Mouse (Mus musculus) cerebellum, adult 11 months (tissue): ENCODE data around the gene Opn5.

Source experiments
- DNase-seq: peaks from one replicate; pipeline ENCODE4 v3.0.0; 2022

Opn5 gene

GRCm38 (mm10) chr17:42611295-42611694 lies at the start of gene Opn5:
Gene Opn5, minus strand, starts transcription at chr17:42611395.
- DNase-seq: no peak

- peak; percentile 8 for DNase-seq
Observed at GRCm38 (mm10) chr17:42658634-42659422, 47.6 kb upstream of the Opn5 start.

GRCm38 (mm10) chr17:42643416-42643815 lies 32.2 kb upstream of the Opn5 start:
- DNase-seq: no peak

- no peak for DNase-seq
Observed at GRCm38 (mm10) chr17:42630206-42630605, 19.0 kb upstream of the Opn5 start.

- DNase-seq: peak; percentile 15
Observed at GRCm38 (mm10) chr17:42613043-42613737, 2.0 kb upstream of the Opn5 start.

GRCm38 (mm10) chr17:42608270-42608669 lies 2.9 kb downstream of the Opn5 start:
- DNase-seq: no peak

GRCm38 (mm10) chr17:42602829-42603784 lies 8.1 kb downstream of the Opn5 start:
- peak; percentile 59 for DNase-seq

- DNase-seq: no peak
Observed at GRCm38 (mm10) chr17:42586486-42586885, 24.7 kb downstream of the Opn5 start.

GRCm38 (mm10) chr17:42583029-42583331 lies 28.2 kb downstream of the Opn5 start:
- no peak for DNase-seq

- DNase-seq: no peak
Observed at GRCm38 (mm10) chr17:42582281-42583028, 28.7 kb downstream of the Opn5 start.

GRCm38 (mm10) chr17:42580623-42581022 lies 30.6 kb downstream of the Opn5 start:
- DNase-seq: no peak

GRCm38 (mm10) chr17:42580196-42580595 lies 31.0 kb downstream of the Opn5 start:
- no peak for DNase-seq

GRCm38 (mm10) chr17:42576671-42577168 lies 34.5 kb downstream of the Opn5 start:
- no peak for DNase-seq

- no peak for DNase-seq
Observed at GRCm38 (mm10) chr17:42573786-42574185, 37.4 kb downstream of the Opn5 start.

GRCm38 (mm10) chr17:42549578-42549977 lies 61.6 kb downstream of the Opn5 start:
- DNase-seq: no peak

GRCm38 (mm10) chr17:42530147-42530546 lies 81.0 kb downstream of the Opn5 start:
- no peak for DNase-seq

GRCm38 (mm10) chr17:42509356-42510262 lies 101.6 kb downstream of the Opn5 start:
- no peak for DNase-seq
